Mouse (Mus musculus) cerebellum, adult 9-10 months (tissue): ENCODE data around the gene Gsk3b.
A peak's percentile ranks its signal among the peaks of the same experiment; 100 is the strongest.
"Not testable (repeated sequence)": the region's sequence is repeated elsewhere in the genome, so short reads cannot be mapped to it uniquely, and the experiment has no call there.

Experiments used
- DNase-seq: peaks from one replicate; pipeline ENCODE4 v3.0.0; 2022

Gene Gsk3b

GRCm38 (mm10) chr16:38105453-38105852, 16.7 kb downstream of the Gsk3b start:
- DNase-seq, result no peak

GRCm38 (mm10) chr16:38106542-38106941, 17.7 kb downstream of the Gsk3b start:
- no peak for DNase-seq

GRCm38 (mm10) chr16:38110001-38110400, 21.2 kb downstream of the Gsk3b start:
- no peak for DNase-seq

- no peak for DNase-seq
These were observed 21.8 kb downstream of the Gsk3b start for GRCm38 (mm10) chr16:38110575-38110974.

- no peak for DNase-seq
These were observed 25.3 kb downstream of the Gsk3b start for GRCm38 (mm10) chr16:38114074-38114473.

- DNase-seq, result not testable (repeated sequence)
These were observed 29.1 kb downstream of the Gsk3b start for GRCm38 (mm10) chr16:38117909-38118308.

GRCm38 (mm10) chr16:38118723-38119122, 29.9 kb downstream of the Gsk3b start:
- no peak for DNase-seq

GRCm38 (mm10) chr16:38119286-38119685, 30.5 kb downstream of the Gsk3b start:
- DNase-seq, result no peak

- no peak for DNase-seq
These were observed 40.4 kb downstream of the Gsk3b start for GRCm38 (mm10) chr16:38129171-38129570.

GRCm38 (mm10) chr16:38131041-38131440, 42.2 kb downstream of the Gsk3b start:
- no peak for DNase-seq

- DNase-seq, result no peak
These were observed 43.0 kb downstream of the Gsk3b start for GRCm38 (mm10) chr16:38131756-38132155.

GRCm38 (mm10) chr16:38132210-38132609, 43.4 kb downstream of the Gsk3b start:
- DNase-seq, result no peak

- DNase-seq, result peak; percentile 55
These were observed 48.5 kb downstream of the Gsk3b start for GRCm38 (mm10) chr16:38137296-38137695.

- no peak for DNase-seq
These were observed 56.1 kb downstream of the Gsk3b start for GRCm38 (mm10) chr16:38144898-38145297.

GRCm38 (mm10) chr16:38150555-38150954, 61.8 kb downstream of the Gsk3b start:
- no peak for DNase-seq

- DNase-seq, result peak; percentile 74
These were observed 69.2 kb downstream of the Gsk3b start for GRCm38 (mm10) chr16:38157854-38158622.

GRCm38 (mm10) chr16:38162019-38162418, 73.2 kb downstream of the Gsk3b start:
- no peak for DNase-seq

- no peak for DNase-seq
These were observed 76.2 kb downstream of the Gsk3b start for GRCm38 (mm10) chr16:38164811-38165591.

- DNase-seq, result no peak
These were observed 80.2 kb downstream of the Gsk3b start for GRCm38 (mm10) chr16:38168971-38169370.

- no peak for DNase-seq
These were observed 90.3 kb downstream of the Gsk3b start for GRCm38 (mm10) chr16:38179150-38179549.

- DNase-seq, result no peak
These were observed 92.6 kb downstream of the Gsk3b start for GRCm38 (mm10) chr16:38181421-38181820.

- no peak for DNase-seq
These were observed 96.0 kb downstream of the Gsk3b start for GRCm38 (mm10) chr16:38184657-38185269.

GRCm38 (mm10) chr16:38189952-38190351, 101.2 kb downstream of the Gsk3b start:
- no peak for DNase-seq

- DNase-seq, result no peak
These were observed 101.7 kb downstream of the Gsk3b start for GRCm38 (mm10) chr16:38190531-38190930.
